Mouse (Mus musculus) olfactory bulb, adult 2 months (tissue): ENCODE measurements around the gene Scfd1. TPM values are rescaled to one million over a fixed set of nuclear protein-coding genes. Genes with fewer than 3 reads are reported as not detected.

Experiments
- H3K27ac ChIP-seq: fragments of 200-500 bp; 2 replicates; pipeline ENCODE4 v1.5.1; 2012; ENCODE audit warnings: low read depth, low read length; ENCODE audit not compliant: insufficient read depth
- H3K4me1 ChIP-seq: fragments of 200-500 bp; 2 replicates; pipeline ENCODE4 v1.6.1; 2012; ENCODE audit warnings: low read length; ENCODE audit not compliant: control insufficient read depth, insufficient read depth
- H3K4me3 ChIP-seq: fragments of 200-500 bp; 2 replicates; pipeline ENCODE4 v1.5.1; 2012; ENCODE audit warnings: mild to moderate bottlenecking, low read depth, low read length, moderate library complexity; ENCODE audit not compliant: insufficient read depth
- CTCF ChIP-seq: fragments of 200-500 bp; IDR thresholded peaks from 2 replicates; pipeline ENCODE4 v1.5.1; 2012; ENCODE audit warnings: low read depth, mild to moderate bottlenecking, low read length, moderate library complexity; ENCODE audit not compliant: insufficient read depth
- POLR2A ChIP-seq: fragments of 200-500 bp; IDR thresholded peaks from 2 replicates; pipeline ENCODE4 v1.6.1; 2012; ENCODE audit warnings: mild to moderate bottlenecking, low read depth, low read length, moderate library complexity; ENCODE audit not compliant: insufficient read depth
- WGBS: fragments of 180-500 bp; shearing (Covaris S2); methylation state at CpG from one replicate; pipeline ENCODE4 v1.1.7; 2018; 5-methylcytosine and 5-hydroxymethylcytosine counted together
- polyA plus RNA-seq: library from polyadenylated mRNA; stranded (reverse); fragments of >200 nt; gene quantifications from 2 replicates; pipeline ENCODE4 v1.2.4, GENCODE M21; 2012; ENCODE audit warnings: low replicate concordance; ENCODE audit not compliant: missing spikeins, insufficient read depth, insufficient read length

Gene Scfd1
- polyA plus RNA-seq, 1 experiment = not detected

- H3K27ac ChIP-seq = no peak overlapping the region
- no peaks in the 10 kb centered on the region for H3K4me1 ChIP-seq
- no peak overlapping the region for H3K4me3 ChIP-seq
- TF ChIP-seq POLR2A (no peak), CTCF (no peak)
- 74% methylated on average over 7 of the region's 7 CpGs for WGBS
Measured at GRCm38 (mm10) chr12:51492040-51492439, 114.7 kb downstream of the Scfd1 start.

- no peak overlapping the region for H3K27ac ChIP-seq
- WGBS = 92% methylated on average over 11 of the region's 11 CpGs
- TF ChIP-seq POLR2A (no peak), CTCF (no peak)
- no peak overlapping the region for H3K4me3 ChIP-seq
- H3K4me1 ChIP-seq = no peaks in the 10 kb centered on the region
Measured at GRCm38 (mm10) chr12:51493476-51493875, 116.2 kb downstream of the Scfd1 start.

DNA sequence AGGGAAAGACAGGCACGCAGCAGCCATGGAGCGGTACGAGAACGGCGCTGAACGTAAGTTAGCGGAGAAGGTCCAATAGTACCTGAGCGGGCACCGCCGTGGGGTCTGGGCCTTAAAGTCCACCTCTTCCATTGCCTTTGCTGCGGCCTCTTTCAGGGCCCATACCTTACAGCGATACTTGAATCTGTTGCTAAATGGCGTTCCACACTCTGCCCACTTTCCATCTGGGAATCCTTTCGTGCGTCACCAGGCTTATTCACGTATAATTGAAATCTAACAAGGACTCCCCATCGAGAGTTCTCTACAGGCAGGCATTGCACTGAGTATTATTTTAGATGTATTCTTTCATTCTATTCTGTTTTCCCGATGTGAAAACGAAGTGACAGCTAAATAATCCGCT, 117.3 kb downstream of the Scfd1 start:
- TF ChIP-seq CTCF (no peak), POLR2A (no peak)
- Histone ChIP-seq H3K4me1 (no peaks in the 10 kb centered on the region), H3K27ac (no peak overlapping the region), H3K4me3 (no peak overlapping the region)
- 80% methylated on average over 20 of the region's 20 CpGs for WGBS

Other genes with a start within 250 kb of the Scfd1 start
- 105 TPM in 1 of 2 replicates, not detected in the other for gene G2e3, start 29.4 kb upstream of the Scfd1 start, polyA plus RNA-seq
- gene Coch, start 215.8 kb downstream of the Scfd1 start, polyA plus RNA-seq = not detected in 2 replicates